Mouse (Mus musculus) MEL (cell line): ENCODE measurements around the gene Mea1.

ENCODE experiments used
- CHD2 ChIP-seq: IDR thresholded peaks from 2 replicates; pipeline ENCODE4 v1.6.1; 2011; ENCODE audit warnings: low read length, improper control_type of control experiment
- CTCF ChIP-seq, 3 experiments: IDR thresholded peaks in 2 of 3; conservative IDR thresholded peaks in 1 of 3; 2 replicates each; pipeline ENCODE4 v1.5.1; 2011 to 2012; ENCODE audit warnings: low read length in 3 of 3, low read depth in 2 of 3, mild to moderate bottlenecking in 2 of 3, improper control_type of control experiment in 1 of 3, inconsistent platforms in 1 of 3, mixed read lengths in 1 of 3, moderate library complexity in 1 of 3; ENCODE audit not compliant: control insufficient read depth in 1 of 3, insufficient read depth in 1 of 3, poor library complexity in 1 of 3, severe bottlenecking in 1 of 3
- EP300 ChIP-seq, 2 experiments: IDR thresholded peaks; 2 replicates each; pipeline ENCODE4 v1.6.1; 2011; ENCODE audit warnings: improper control_type of control experiment in 2 of 2, low read length in 2 of 2, low read depth in 1 of 2, mild to moderate bottlenecking in 1 of 2
- GATA1 ChIP-seq: IDR thresholded peaks from 2 replicates; pipeline ENCODE4 v1.6.1; 2011; ENCODE audit warnings: low read depth, low read length, improper control_type of control experiment
- MAFK ChIP-seq: IDR thresholded peaks from 2 replicates; pipeline ENCODE4 v1.6.1; 2011; ENCODE audit warnings: low read depth, mild to moderate bottlenecking, low read length, improper control_type of control experiment, borderline replicate concordance
- POLR2A ChIP-seq, 2 experiments: IDR thresholded peaks; 2 replicates each; pipeline ENCODE4 v1.6.1; 2011 to 2012; ENCODE audit warnings: low read length in 2 of 2, mild to moderate bottlenecking in 2 of 2, control low read depth in 1 of 2, improper control_type of control experiment in 1 of 2, low read depth in 1 of 2, moderate library complexity in 1 of 2; ENCODE audit not compliant: control insufficient read depth in 1 of 2, insufficient read depth in 1 of 2, poor library complexity in 1 of 2
- ZNF384 ChIP-seq: IDR thresholded peaks from 2 replicates; pipeline ENCODE4 v1.6.1; 2012; ENCODE audit warnings: low read depth, mild to moderate bottlenecking, inconsistent platforms, low read length, improper control_type of control experiment

- TF ChIP-seq CTCF (IDR thresholded peaks at IDR 0.05 in 2 of 3, conservative IDR thresholded peaks at IDR 0.05 in 1 of 3; ENCODE audit: control insufficient read depth in 1 of 3, insufficient read depth in 1 of 3, low read depth in 2 of 3, low read length in 3 of 3, poor library complexity in 1 of 3, severe bottlenecking in 1 of 3) (no peak), GATA1 (no peak), POLR2A (IDR thresholded peaks at IDR 0.05; ENCODE audit: control insufficient read depth in 1 of 2, insufficient read depth in 1 of 2, low read depth in 1 of 2, low read length in 2 of 2, poor library complexity in 1 of 2) (no peak), MAFK (no peak), EP300 (IDR thresholded peaks at IDR 0.05; ENCODE audit: low read depth in 1 of 2, low read length in 2 of 2) (no peak), ZNF384 (no peak), CHD2 (no peak)
These were observed 34.3 kb upstream of the Mea1 start for GRCm38 (mm10) chr17:46644152-46644805.
